Mouse (Mus musculus) brain, embryonic 14.5 days (tissue): ENCODE measurements around the gene Grifin. TPM values are rescaled to one million over a fixed set of nuclear protein-coding genes. Genes with fewer than 3 reads are reported as not detected.
A peak's percentile ranks its signal among the peaks of the same experiment; 100 is the strongest.

ENCODE experiments used
- DNase-seq: peaks from one replicate; pipeline ENCODE4 v3.0.0-alpha.2; 2011; ENCODE audit warnings: low read depth
- CTCF ChIP-seq: fragments of 200-500 bp; IDR thresholded peaks from 2 replicates; pipeline ENCODE4 v1.5.1; 2012; ENCODE audit warnings: inconsistent platforms, mild to moderate bottlenecking, moderate library complexity, borderline replicate concordance; ENCODE audit not compliant: insufficient read depth, insufficient read length; ENCODE audit errors: extremely low read depth
- POLR2A ChIP-seq: fragments of 200-500 bp; IDR thresholded peaks from 2 replicates; pipeline ENCODE4 v1.6.1; 2012; ENCODE audit warnings: mild to moderate bottlenecking, inconsistent platforms, borderline replicate concordance; ENCODE audit not compliant: poor library complexity, insufficient read depth, insufficient read length, severe bottlenecking; ENCODE audit errors: extremely low read depth
- polyA plus RNA-seq: library from polyadenylated mRNA; depleted of rRNA; stranded (reverse); fragments of >200 nt; gene quantifications from 2 replicates; pipeline ENCODE4 v1.2.3, GENCODE M21; 2012

The Grifin gene
- polyA plus RNA-seq, 1 experiment = 0.26 TPM

GRCm38 (mm10) chr5:140606386-140606785 is 41.5 kb upstream of the Grifin start:
- TF ChIP-seq POLR2A (no peak), CTCF (no peak)
- no peak for DNase-seq

DNA sequence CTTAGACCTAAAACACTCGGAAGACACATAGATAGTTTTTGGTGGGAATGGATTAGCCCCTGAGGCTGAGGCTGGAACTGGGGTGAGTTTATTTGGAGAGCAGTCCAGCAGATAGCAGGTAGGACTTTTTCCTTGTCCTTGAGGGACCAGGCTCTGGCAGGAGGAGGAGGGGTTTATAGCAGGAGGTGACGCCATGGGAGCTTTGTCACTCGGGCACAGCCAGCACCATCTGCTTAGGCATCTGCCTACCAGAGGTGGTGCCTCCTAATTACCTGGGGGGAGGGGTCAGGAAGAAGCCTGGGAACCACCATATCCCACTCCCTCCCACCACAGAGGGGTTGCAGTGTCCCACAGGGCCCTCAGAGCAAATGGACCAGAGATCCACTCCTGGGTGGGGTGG is 40.4 kb upstream of the Grifin start:
- TF ChIP-seq POLR2A (no peak), CTCF (no peak)
- peak; percentile 60 for DNase-seq

DNA sequence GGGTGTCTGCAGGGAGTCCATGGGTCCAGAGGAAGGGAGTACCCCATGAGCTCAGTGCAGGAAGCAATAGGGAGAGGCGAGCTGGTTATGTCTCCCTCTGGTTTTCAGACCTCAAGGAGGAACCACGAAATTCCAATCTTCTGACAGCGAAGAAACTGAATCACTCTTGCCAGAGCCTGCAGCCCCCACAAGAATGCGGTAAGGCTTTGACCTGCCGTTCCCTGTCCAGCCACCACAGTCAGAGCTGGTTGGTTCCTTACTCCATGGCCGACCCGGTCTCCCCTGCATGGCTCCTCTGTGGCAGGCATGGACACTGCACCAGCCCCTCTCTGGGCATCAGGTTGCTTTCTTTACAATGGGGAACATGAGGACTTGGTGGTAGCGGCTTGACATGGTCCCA is 39.5 kb upstream of the Grifin start:
- DNase-seq = no peak
- TF ChIP-seq POLR2A = no peak
- TF ChIP-seq CTCF = no peak

GRCm38 (mm10) chr5:140602540-140602939 is 37.7 kb upstream of the Grifin start:
- TF ChIP-seq POLR2A (no peak), CTCF (no peak)
- no peak for DNase-seq

GRCm38 (mm10) chr5:140601712-140602111 is 36.8 kb upstream of the Grifin start:
- no peak for TF ChIP-seq POLR2A
- TF ChIP-seq CTCF = no peak
- peak; percentile 70 for DNase-seq

- DNase-seq = no peak
- no peak for TF ChIP-seq CTCF
- TF ChIP-seq POLR2A = no peak
Observed at GRCm38 (mm10) chr5:140599939-140600338, 35.1 kb upstream of the Grifin start.

- TF ChIP-seq POLR2A (no peak), CTCF (no peak)
Observed at GRCm38 (mm10) chr5:140597787-140598186, 32.9 kb upstream of the Grifin start.

DNA sequence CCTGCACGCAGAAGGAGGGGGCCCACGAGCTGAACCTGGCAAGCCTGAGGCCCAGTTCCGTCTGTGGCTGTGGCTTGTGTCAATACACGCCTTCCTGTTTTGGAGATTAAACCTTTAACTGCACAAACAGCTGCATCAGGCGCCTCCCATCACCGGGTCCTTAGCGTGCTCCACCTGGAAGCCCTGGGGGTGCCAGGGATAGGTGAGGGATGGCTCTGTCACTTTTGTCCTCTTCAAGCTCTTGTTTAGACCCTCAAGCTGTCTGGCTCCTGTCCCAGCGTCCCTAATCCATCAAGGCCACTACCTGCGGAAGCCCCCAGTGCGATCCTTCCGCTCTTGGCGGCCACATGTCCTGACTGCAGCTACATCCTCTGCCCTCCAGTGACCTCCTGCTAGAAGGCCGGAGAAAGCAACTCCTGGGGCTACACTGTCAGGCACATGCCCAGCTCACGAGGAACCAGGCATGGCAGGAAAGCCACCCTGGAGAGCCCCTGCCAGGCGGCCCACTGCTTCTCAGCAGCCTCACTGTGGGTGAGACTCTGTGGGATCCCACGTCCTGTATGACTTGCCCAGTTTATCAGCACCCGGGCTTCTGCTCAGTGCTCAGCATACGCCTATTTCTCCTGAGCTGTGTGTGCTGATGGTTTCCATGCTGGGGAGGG is 32.2 kb upstream of the Grifin start:
- no peak for TF ChIP-seq CTCF
- no peak for TF ChIP-seq POLR2A
- DNase-seq = no peak

More at GRCm38 (mm10) chr5:140597787-140598186, 32.9 kb upstream of the Grifin start:
- DNase-seq = no peak

- TF ChIP-seq CTCF (no peak), POLR2A (no peak)
- DNase-seq = no peak
Observed at GRCm38 (mm10) chr5:140596426-140596825, 31.6 kb upstream of the Grifin start.

DNA sequence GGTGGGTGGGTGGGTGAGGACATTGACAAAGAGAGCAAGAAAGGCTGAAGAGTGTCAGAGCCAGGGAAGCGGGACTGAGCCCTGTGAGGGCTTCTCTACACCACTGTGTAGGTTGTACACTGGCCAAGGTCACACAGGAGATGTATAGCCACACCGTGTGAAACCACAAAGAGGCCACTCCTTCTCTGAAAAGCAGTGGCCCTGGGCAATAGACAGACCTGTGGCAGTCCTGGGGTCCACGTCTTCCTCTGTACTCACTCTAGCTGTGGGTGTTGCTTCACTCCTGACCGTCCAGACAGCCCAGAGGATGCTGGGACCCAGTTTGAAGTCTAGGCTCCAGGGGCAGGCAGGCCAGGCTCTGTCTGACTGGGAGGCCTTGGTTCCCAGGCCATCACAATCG is 30.0 kb upstream of the Grifin start:
- DNase-seq = no peak
- TF ChIP-seq POLR2A = no peak
- TF ChIP-seq CTCF = no peak

GRCm38 (mm10) chr5:140589082-140589774 is 24.4 kb upstream of the Grifin start:
- DNase-seq = no peak
- TF ChIP-seq POLR2A (no peak), CTCF (no peak)

DNA sequence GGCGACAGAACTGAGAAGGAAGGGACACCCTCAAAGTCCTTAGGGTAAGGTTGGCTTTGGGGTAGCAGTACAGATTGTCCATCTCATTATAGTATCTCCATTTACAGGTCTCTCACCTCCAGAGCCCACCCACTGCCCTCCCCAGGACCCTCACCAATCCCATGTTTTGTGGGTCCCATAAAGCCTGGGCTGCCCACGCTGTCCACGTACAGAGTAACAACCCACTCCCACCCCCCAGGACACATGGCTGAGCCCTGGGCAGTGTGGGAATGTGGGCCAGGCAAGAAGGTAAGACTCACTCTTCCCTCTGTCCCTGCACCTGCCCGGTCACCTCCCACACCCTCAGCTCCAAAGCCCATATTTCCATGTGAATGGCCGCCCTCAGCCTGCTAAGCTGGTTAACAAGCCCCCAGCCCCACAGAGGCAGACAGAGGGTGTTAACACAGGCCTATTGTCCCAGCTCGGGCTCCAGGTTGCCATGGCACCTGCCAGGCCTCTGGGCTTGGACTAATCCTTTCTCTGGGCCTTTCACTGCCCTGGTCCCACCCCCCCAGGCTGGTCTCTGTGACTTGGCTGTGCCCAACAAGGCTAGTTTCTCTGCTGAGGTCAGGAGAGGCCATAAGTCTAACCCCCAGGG is 19.0 kb upstream of the Grifin start:
- TF ChIP-seq CTCF (no peak), POLR2A (no peak)
- peak; percentile 95 for DNase-seq
